Mouse (Mus musculus) ovary, postnatal 36 days (tissue): ENCODE data around the gene Wipf1.
"Not testable (repeated sequence)": the region's sequence is repeated elsewhere in the genome, so short reads cannot be mapped to it uniquely, and the experiment has no call there.

Experiments
- DNase-seq: peaks from one replicate; pipeline ENCODE4 v3.0.0; 2022; ENCODE audit warnings: low spot score, mixed read lengths

Wipf1 gene

GRCm38 (mm10) chr2:73529356-73530330 is at the start of gene Wipf1:
TSS of gene Wipf1 (minus strand) at chr2:73529734.
- DNase-seq = peak; percentile 82

GRCm38 (mm10) chr2:73579168-73579567 is 49.6 kb upstream of the Wipf1 start:
- DNase-seq = no peak

GRCm38 (mm10) chr2:73574418-73574817 is 44.9 kb upstream of the Wipf1 start:
- DNase-seq = no peak

DNA sequence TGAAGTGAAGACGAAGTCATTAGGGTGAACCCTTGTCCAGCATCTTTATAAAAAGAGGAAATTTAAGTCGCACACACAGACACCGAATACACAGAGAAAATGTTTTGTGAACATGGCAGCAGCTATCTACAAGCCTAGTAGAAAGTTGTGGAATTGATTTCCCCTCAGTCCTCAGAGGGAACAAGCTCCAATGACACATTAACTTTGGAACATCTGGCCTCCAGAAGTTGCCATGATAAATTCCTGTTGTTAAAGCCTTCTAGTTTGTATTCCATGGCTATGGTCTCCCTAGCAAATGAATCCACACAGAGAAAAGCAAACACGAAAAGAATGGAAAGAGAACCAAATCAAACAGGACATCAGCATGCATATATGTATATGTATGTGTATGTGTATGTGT is 44.0 kb upstream of the Wipf1 start:
- no peak for DNase-seq

DNA sequence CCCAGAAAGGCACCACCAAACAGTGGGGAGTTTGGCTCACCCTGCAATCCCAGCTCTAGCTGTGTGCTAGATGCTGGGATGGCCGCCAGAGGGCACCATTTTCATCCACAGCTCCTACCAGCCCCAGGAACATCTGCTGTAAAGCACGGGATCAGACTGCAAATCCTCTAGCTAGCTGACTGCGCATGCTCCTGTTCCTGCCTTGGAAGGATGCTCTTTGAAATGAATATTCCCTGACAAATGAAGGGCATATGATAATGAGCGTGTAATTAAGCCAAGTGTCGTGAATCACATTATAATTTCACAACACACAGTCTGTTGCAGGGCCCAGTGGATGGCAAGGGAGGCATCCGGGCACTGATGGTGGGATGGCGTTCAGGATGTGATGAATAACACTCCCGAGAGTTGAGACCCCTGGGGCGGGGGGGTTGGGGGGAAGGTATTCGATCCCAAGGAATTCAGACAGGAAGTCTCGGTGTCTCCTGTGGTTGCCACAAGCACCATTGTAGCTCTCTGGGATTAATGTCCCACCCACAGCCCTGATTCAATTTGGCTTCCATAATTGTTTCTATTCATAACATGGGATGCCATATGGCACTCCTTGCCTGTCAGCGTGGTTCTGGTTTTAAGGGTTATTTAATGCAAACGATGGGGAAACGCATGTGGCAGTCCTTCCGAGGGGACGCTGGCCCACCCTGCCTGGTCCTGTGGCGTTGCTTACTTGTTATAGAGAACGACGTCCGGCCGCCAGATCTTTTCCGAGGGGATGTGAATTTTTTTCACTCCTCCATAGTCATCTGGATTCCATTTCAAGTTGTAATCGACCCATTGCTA is 43.2 kb upstream of the Wipf1 start:
- peak; percentile 61 for DNase-seq

GRCm38 (mm10) chr2:73571901-73572300 is 42.4 kb upstream of the Wipf1 start:
- DNase-seq = no peak

DNA sequence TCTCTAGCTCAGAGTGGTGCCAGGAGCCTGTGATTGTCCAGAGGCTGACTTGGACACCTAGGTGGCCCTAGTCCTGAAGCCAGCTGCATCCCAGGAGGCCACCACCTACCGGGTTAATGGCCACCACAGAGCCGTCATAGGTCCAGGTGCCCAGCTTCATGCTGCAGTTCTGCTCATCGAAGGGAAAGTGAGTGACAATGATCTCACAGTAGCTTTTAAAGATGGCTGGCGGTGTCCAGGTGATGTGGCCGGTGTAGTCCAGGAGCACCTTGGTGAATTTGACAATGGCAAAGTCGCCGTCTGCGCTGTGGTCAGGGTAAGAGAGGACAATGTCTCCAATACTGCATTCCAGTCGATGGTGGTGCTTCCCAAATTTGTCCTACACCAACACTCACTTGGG is 41.8 kb upstream of the Wipf1 start:
- DNase-seq = no peak

DNA sequence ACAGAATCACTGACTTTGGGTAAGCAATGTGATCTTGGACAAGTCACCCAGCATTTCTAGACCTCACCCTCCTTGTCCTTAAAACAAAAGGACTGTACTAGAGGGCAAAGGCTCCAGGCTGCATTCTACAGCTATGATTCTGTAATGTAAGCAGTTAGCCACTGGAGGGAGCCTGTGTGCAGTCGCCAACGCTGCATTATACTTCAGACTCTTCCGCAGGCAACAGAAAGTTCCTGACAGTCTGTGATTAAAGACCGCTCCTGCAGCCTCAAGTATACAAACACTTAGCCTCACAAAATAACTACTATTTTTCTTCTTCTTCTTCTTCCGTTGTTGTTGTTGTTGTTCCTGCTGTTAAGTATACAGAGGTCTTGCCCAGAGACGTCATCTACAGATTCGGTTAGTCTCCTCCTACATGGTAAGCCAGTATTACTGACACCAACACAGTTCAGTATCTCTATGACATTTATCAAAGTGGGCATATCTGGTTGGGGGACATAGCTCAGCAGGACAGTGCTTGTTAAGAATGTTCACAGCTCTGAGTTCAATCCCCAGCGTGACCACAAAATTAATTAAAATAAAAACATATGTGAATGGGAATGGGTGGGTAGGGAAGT is 37.6 kb upstream of the Wipf1 start:
- DNase-seq = peak; percentile 35

GRCm38 (mm10) chr2:73566162-73566561 is 36.6 kb upstream of the Wipf1 start:
- DNase-seq = no peak

DNA sequence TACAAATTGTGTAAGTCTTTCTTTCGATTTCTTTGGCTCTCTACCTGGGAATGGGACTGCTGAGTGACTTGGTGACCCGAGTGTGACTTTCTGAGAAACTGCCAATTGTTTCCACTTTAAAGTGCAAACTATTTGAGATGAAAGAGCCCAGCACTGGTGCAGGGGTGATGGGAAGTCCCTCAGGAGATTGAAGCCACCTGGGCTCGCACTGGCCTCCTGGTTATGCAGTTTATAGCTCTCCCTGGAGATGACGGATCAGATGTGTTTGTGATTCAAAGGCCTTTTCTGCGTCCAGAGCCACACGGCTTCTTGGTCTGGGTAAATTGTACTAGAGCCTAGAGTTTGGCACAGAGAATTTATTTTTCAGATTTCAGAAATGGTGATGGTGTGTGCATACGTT is 34.2 kb upstream of the Wipf1 start:
- DNase-seq = no peak

GRCm38 (mm10) chr2:73562656-73563055 is 33.1 kb upstream of the Wipf1 start:
- DNase-seq = no peak

DNA sequence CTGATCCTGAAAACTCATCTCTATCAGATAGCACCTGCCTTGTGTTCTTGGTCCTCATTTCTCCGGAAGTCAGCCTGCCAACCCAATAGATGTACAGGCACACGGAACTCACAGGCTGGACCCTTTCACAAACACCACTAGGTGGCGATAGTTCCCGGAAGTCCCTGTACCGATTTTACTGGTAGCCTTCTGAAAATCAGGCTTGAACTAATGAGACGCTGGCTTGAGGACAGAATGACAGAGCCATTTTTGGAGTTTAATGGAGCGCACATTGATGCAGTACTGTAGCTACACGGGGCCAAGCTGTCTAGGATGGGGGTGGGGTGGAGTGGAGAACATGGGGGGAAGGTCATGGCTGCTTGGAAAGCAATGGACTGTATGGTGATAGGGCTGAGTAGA is 32.1 kb upstream of the Wipf1 start:
- no peak for DNase-seq

DNA sequence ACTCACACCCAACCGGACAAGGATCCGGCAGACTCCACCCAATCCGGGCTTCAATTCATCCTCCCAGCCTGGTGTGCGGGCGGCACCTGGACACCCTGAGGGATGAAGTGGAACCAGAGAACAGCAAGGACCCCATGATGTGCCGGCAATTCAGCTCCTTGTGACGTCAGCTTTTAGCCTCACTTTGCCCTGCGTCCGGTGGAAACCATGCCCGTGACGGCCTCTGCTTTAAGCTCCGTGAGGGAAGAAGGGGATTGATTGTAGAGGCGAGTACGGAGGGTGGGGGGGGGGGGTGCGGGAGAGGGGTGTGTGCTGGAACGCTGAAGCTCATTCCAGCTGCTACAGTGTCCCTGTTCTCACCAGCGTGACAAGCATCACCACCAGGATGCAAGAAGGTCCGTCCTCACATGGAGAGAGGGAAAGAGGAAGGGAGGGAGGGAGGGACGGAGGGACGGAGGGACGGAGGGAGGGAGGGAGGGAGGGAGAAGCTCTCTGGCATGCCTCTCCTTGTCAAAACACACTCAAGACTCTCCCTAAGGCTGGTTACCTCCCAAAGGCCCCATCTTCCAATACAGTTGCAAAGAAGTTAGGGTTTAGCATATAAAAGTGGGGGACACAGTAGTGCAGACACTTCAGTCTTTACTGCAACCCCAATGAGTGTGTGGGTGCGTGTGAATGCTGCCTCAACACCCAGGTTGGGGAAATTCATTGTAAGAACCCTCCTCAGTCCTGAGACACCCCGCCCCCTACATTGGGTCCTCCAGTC is 31.5 kb upstream of the Wipf1 start:
- no peak for DNase-seq

GRCm38 (mm10) chr2:73560445-73560844 is 30.9 kb upstream of the Wipf1 start:
- no peak for DNase-seq

- no peak for DNase-seq
Observed at GRCm38 (mm10) chr2:73557956-73558355, 28.4 kb upstream of the Wipf1 start.

DNA sequence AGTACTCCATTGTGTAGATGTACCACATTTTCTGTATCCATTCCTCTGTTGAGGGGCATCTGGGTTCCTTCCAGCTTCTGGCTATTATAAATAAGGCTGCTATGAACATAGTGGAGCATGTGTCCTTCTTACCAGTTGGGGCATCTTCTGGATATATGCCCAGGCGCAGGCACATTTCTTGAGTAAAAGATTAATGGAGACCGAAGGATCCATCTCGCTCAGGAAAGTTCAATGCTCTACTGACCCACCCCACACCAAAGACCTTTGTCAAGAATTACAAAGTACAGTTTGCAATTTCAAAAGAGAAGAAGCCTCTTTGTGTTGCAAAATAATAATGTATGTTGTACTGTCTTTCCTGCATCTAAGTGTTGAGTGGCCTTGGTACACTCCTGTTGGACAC is 27.5 kb upstream of the Wipf1 start:
- DNase-seq = not testable (repeated sequence)

- no peak for DNase-seq
Observed at GRCm38 (mm10) chr2:73554389-73554788, 24.9 kb upstream of the Wipf1 start.

DNA sequence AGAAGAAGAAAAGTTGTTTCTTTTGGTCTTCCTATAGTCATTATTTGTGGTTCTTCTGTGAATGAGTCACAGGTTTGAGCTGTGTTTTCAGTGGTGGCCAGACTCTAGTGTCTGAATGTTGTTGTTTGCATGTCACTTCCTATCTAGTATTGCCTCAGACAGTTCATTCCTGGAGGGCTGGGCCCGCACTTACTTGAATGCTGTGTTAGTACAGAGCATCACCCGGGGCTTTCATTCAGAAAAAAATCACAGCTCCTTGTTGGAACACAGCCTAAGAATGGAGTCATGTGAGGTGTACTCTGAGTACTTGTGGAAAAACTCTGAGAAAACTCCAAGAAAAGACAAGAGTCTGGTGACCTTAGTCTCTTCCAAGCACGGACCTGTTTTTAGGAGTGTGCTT is 23.4 kb upstream of the Wipf1 start:
- DNase-seq = no peak

DNA sequence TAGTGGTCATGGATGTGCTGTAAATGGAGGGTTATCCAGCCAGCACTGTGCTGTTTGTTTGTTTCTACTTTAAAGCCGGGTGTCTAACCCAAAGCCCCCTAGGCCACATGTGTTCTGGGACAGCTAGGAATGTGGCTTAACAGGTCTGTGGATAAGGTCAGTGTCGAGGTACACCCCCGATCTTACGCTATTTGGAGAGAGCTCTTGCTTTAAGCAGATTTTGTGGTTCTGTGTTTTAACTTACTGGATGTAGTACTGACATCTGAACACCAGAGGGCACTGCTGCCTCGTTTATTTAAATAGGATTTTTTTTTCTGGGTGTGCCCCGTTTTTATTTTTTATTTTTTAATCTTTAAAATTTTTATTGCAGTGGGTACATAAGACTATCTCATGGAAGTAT is 21.2 kb upstream of the Wipf1 start:
- DNase-seq = no peak

DNA sequence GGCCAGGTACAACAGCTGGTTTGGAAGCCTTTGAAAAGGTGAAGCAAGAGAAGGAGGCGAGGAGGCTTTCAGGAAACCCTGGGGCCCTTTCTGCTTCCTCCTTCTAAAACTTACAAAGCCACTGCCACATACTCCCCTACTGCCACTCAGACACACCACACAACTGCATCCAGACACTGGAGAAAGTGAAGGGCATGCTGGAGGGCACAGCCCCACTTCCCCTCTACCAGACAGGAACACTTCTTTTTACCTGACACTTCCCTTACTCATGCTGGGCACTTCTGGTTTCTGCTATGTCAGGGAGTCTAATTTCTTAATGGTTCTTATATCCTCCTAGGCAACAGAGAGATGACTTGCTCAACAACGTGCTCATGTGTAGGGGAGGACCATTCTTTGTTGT is 19.0 kb upstream of the Wipf1 start:
- no peak for DNase-seq

DNA sequence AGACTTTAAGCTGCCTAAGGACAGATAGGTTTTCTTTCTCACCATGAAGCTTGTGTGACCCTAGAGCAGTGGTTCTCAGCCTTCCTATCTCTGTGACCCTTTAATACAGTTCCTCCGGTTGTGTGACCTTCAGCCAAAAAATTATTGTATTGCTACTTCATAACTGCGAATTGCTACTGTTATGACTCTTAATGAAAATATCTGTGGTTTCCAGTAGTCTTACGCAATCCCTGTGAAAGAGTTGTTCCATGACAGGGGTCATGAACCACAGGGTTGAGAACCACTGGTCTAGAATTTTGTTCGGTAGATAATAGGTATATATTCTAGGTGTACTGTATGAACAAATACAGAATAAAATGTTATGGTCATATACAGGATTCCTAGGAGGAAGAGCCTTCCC is 17.7 kb upstream of the Wipf1 start:
- no peak for DNase-seq

DNA sequence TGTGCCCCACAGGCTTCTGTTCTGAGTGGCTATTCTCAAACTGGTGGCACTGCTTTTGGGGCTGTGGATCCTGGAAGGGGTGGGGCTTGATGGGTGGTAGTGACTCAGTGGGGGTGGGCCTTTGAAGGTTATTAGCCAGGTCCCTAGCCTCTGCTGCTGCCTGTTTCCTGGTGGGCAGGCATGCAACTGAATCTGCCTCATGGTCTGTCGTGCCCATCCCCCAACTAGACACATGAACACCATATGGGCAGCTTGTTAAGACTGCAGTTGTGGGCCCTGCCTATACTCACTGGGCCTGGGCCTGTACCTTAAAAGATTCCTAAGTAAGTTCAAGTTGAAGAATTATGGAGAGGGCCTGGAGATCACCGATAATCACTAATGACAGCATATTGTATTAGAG is 16.0 kb upstream of the Wipf1 start:
- no peak for DNase-seq
